In the genomic region with DNA sequence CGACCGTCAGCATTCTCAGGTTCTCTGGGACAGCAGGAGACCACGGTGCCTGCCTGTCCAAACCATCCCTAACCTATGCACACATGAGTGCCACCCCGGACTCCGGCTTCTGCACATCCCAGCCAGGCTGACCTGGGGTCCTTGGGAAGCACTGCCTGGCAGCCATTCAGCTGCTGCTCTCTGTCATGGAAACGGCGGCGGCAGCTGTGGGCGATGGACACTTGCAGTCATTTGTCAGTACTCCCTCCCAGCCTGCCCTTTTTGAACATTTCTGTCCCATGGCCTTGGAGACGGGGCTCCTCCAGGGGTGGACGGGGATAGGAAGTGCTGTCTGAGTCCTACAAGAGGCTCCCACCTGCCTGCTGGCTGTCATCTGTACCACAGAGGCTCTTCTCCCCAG, we compare ENCODE assay signal across 18 mouse cellular contexts. TPM values are rescaled to one million over a fixed set of nuclear protein-coding genes. Genes with fewer than 3 reads are reported as not detected.
A peak's percentile ranks its signal among the peaks of the same experiment; 100 is the strongest.
DNase-seq lines count a peak whose midpoint lies in the region; TF ChIP-seq lines count a peak whose summit lies in the region.
"Had no signal": no experiment of that assay in that cellular context is flagged by ENCODE, and none has a peak within 500 bp of the region (broad histone marks: within the 10 kb centered on the region; RNA-seq: fewer than 3 reads in every experiment).

No protein-coding gene starts in this region.

- peaks cover 47% of the 10 kb centered on the region for H3K4me1 ChIP-seq in hindbrain, embryonic 10.5 days (replicated peaks)
- H3K4me1 ChIP-seq: liver, embryonic 15.5 days had no signal

- TF ChIP-seq POLR2A in myocyte (IDR thresholded peaks at IDR 0.05; ENCODE audit: insufficient read length, low read depth) = no peak

- intact Hi-C loops in heart, postnatal 25 days (cut with DNase I) = no loop called here

- H3K9me3 ChIP-seq in hindbrain, embryonic 10.5 days = no peaks in the 10 kb centered on the region
- H3K9me3 ChIP-seq: forebrain, embryonic 15.5 days; hindbrain, embryonic 15.5 days; limb, embryonic 15.5 days; liver, embryonic 15.5 days; megakaryocyte, embryonic 14.5 days had no signal

- no peaks in the 10 kb centered on the region for H3K79me2 ChIP-seq in myocyte (ENCODE audit: control insufficient read depth, insufficient read depth)

- H3K4me3 ChIP-seq in hindbrain, embryonic 10.5 days = no peak overlapping the region
- no peak overlapping the region for H3K4me3 ChIP-seq in myocyte
- H3K4me3 ChIP-seq: forebrain, embryonic 15.5 days; hindbrain, embryonic 15.5 days; limb, embryonic 15.5 days; liver, embryonic 15.5 days had no signal

- H3K27me3 ChIP-seq in hindbrain, embryonic 10.5 days (ENCODE audit: insufficient read depth, poor library complexity, severe bottlenecking) = no peaks in the 10 kb centered on the region
- no peaks in the 10 kb centered on the region for H3K27me3 ChIP-seq in myocyte (ENCODE audit: control insufficient read depth, insufficient read depth, insufficient read length)
- H3K27me3 ChIP-seq: CH12.LX; forebrain, embryonic 15.5 days; hindbrain, embryonic 15.5 days; limb, embryonic 15.5 days; liver, embryonic 15.5 days; megakaryocyte, embryonic 14.5 days had no signal

- peaks cover 83% of the 10 kb centered on the region for H3K36me3 ChIP-seq in hindbrain, embryonic 10.5 days
- H3K36me3 ChIP-seq in myocyte (ENCODE audit: control insufficient read depth, insufficient read depth) = no peaks in the 10 kb centered on the region

- peak overlapping the region; percentile 50; the same call in 1 of the 2 replicates for H3K27ac ChIP-seq in hindbrain, embryonic 10.5 days
- H3K27ac ChIP-seq: forebrain, embryonic 15.5 days; hindbrain, embryonic 15.5 days; limb, embryonic 15.5 days; liver, embryonic 15.5 days had no signal

- WGBS in hindbrain, embryonic 10.5 days = 84% methylated on average over 11 of the region's 11 CpGs

- peak; percentile 30 for DNase-seq in cerebellum, adult 11 months
- DNase-seq in cerebellum, postnatal 4 days (ENCODE audit: low spot score in 2 of 2) = no peak
- peak; percentile 49 for DNase-seq in lung, postnatal 10 days
- DNase-seq in lung, postnatal 4 days = no peak
- DNase-seq in hindbrain, embryonic 10.5 days (ENCODE audit: low spot score) = no peak
- DNase-seq in heart, postnatal 25 days (ENCODE audit: low spot score) = no peak
- DNase-seq: embryo, embryonic 11 days; gastrocnemius, postnatal 25 days; kidney, adult 11 months; right cerebral cortex, adult 18-20 months; thymus, postnatal 36 days had no signal

- H3ac ChIP-seq in myocyte (ENCODE audit: control insufficient read depth, insufficient read length) = no peak overlapping the region

- no peak overlapping the region for H3K4me2 ChIP-seq in myocyte (ENCODE audit: low read depth)
- H3K4me2 ChIP-seq: forebrain, embryonic 15.5 days; hindbrain, embryonic 15.5 days; limb, embryonic 15.5 days; liver, embryonic 15.5 days had no signal

TF ChIP-seq in myocyte, 11 proteins besides CTCF, POLR2A, EP300 and RAD21:
- TF ChIP-seq TCF3 (IDR thresholded peaks at IDR 0.05; ENCODE audit: insufficient read length, low read depth) (no peak), MYOD1 (IDR thresholded peaks at IDR 0.05; ENCODE audit: control insufficient read depth in 1 of 3, insufficient read length in 2 of 3, low read depth in 2 of 3) (peak in 2 of 3 experiments; percentile 57 to 74), MYOG (IDR thresholded peaks at IDR 0.05; ENCODE audit: control insufficient read depth in 1 of 3, insufficient read depth in 1 of 3, insufficient read length in 2 of 3, low read depth in 2 of 3) (peak in 2 of 3 experiments; percentile 26 to 63), POLR2AphosphoS2 (IDR thresholded peaks at IDR 0.05; ENCODE audit: insufficient read length, low read depth) (no peak), MAX (IDR thresholded peaks at IDR 0.05; ENCODE audit: low read depth) (no peak), TCF12 (IDR thresholded peaks at IDR 0.05; ENCODE audit: insufficient read depth, poor library complexity, severe bottlenecking) (no peak), CEBPB (IDR thresholded peaks at IDR 0.05; ENCODE audit: insufficient read depth, poor library complexity, severe bottlenecking) (no peak), SRF (IDR thresholded peaks at IDR 0.05; ENCODE audit: control insufficient read depth, insufficient read length, low read depth) (no peak), REST (IDR thresholded peaks at IDR 0.05; ENCODE audit: insufficient read depth, insufficient read length) (no peak), E2F4 (IDR thresholded peaks at IDR 0.05; ENCODE audit: insufficient read depth) (no peak), USF1 (IDR thresholded peaks at IDR 0.05; ENCODE audit: low read depth) (no peak)
TF ChIP-seq in myocyte: peak in this region for 2.

RNA-seq across cellular contexts. Expression of gene Mtss1l, which starts 12.8 kb away (rescaled TPM):
- 6.4 and 6.9 TPM in 2 replicates for polyA plus RNA-seq in hindbrain, embryonic 10.5 days (2016; fragmentation: Nextera tagmentation; extraction: Ambion mirVana)
- polyA plus RNA-seq in myocyte (2012; fragmentation: generic; extraction: Trizol) = 108 TPM
- 10 to 100 TPM; 33.8 to 36.1 TPM for total RNA-seq in heart, postnatal 25 days (2021)

Comparison
In these comparisons a context has a peak if more than half of its experiments do, and no peak if none do; other contexts are left out.
1. DNase-seq: peak in cerebellum, adult 11 months (single experiment) and lung, postnatal 10 days (single experiment); none in cerebellum, postnatal 4 days (0 of 2), lung, postnatal 4 days (0 of 2), hindbrain, embryonic 10.5 days (single experiment) and heart, postnatal 25 days (single experiment).
2. RNA of gene Mtss1l, which starts 12.8 kb away (polyA plus RNA-seq): 108 TPM in myocyte (single experiment); 6.4 to 6.9 TPM in hindbrain, embryonic 10.5 days; every median in the first group is over 10 times any median in the second.